Mouse (Mus musculus): ENCODE results near the gene Max.

- TF ChIP-seq CTCF (IDR thresholded peaks at IDR 0.05; ENCODE audit: borderline replicate concordance, extremely low read depth, insufficient read depth, insufficient read length) (no peak), POLR2A (IDR thresholded peaks at IDR 0.05; ENCODE audit: borderline replicate concordance, extremely low read depth, insufficient read depth, insufficient read length, poor library complexity, severe bottlenecking) (no peak)
Observed at GRCm38 (mm10) chr12:76953750-76954363, 8.1 kb downstream of the Max start.
